Mouse (Mus musculus): Measurements from ENCODE around the gene Muc4. TPM values are rescaled to one million over a fixed set of nuclear protein-coding genes. Genes with fewer than 3 reads are reported as not detected.
A peak's percentile ranks its signal among the peaks of the same experiment; 100 is the strongest.

The Muc4 gene
- 8.7 and 8.8 TPM in 2 replicates for polyA plus RNA-seq (2014; fragmentation: Nextera tagmentation; extraction: Ambion mirVana)

DNA sequence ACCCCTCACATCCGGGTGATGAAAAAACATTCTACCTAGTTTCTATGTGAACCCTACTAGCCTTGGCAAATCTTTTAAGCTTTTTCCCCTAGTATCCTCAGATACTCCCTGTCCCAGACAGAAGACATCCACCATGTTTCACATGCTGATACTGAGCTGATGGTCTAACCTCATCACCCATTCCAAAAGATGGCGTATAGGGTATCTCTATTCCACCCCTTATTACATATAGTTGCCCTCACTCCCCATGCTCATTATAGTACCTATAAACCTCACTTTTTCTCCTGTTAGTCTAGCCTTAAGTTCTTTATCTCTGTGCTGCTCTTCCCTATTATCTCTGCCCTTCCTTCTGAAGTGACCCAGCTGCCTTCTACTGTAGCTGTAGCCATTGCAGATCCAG lies at the start of gene Muc4:
TSS of gene Muc4 (plus strand) at position 301 of the 400 bp plus-strand sequence.
- WGBS, result 91% methylated on average over 2 of the region's 2 CpGs

DNA sequence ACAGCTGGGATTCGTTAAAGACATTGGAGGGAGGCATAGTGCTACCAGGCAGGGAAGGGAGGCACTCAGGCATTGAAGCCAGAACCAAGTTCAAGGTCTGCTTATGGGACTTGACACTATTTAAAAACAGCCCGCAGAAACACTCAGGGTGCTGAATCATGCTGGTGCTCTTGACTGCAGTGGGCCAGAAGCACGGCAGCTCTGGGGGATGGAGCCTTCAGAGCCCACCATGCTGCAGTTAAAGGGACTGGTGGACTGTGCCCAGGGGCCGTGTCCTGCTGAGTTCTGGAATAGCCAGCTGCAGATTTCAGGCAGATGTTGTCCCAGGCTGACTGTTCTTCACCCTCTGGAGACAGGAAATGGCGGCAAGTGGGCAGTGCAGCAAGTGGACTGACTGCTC lies 49.7 kb upstream of the Muc4 start:
- no peak for ATAC-seq (ENCODE audit: insufficient number of reproducible peaks, insufficient read depth, low FRiP score, low read depth)
- Histone ChIP-seq H3K36me3 (ENCODE audit: control insufficient read depth, insufficient read depth, low read length) (peaks cover 15% of the 10 kb centered on the region), H3K27ac (ENCODE audit: low read length) (no peak overlapping the region), H3K4me2 (replicated peaks; ENCODE audit: low read depth, low read length) (no peak overlapping the region), H3K9ac (replicated peaks; ENCODE audit: low read depth, low read length) (no peak overlapping the region), H3K27me3 (ENCODE audit: control insufficient read depth, insufficient read depth, low read length) (no peaks in the 10 kb centered on the region), H3K4me1 (ENCODE audit: control insufficient read depth, insufficient read depth, low read length) (no peaks in the 10 kb centered on the region), H3K4me3 (ENCODE audit: low read depth, low read length) (no peak overlapping the region), H3K9me3 (ENCODE audit: control insufficient read depth, low read depth, low read length) (no peaks in the 10 kb centered on the region)
- WGBS, result 57% methylated on average over 5 of the region's 5 CpGs

More for the DNA sequence above, at the start of gene Muc4:
- Histone ChIP-seq H3K4me1 (ENCODE audit: control insufficient read depth, insufficient read depth, low read length) (no peaks in the 10 kb centered on the region), H3K27me3 (ENCODE audit: control insufficient read depth, insufficient read depth, low read length) (no peaks in the 10 kb centered on the region), H3K27ac (ENCODE audit: low read length) (peak within 1 kb of the TSS; percentile 61; the same call in 1 of the 2 replicates), H3K4me2 (replicated peaks; ENCODE audit: low read depth, low read length) (peak within 1 kb of the TSS; percentile 16; the same call in 1 of the 2 replicates), H3K9ac (replicated peaks; ENCODE audit: low read depth, low read length) (no peak within 1 kb of the TSS), H3K36me3 (ENCODE audit: control insufficient read depth, insufficient read depth, low read length) (no peaks in the 10 kb centered on the region), H3K9me3 (ENCODE audit: control insufficient read depth, low read depth, low read length) (no peaks in the 10 kb centered on the region), H3K4me3 (ENCODE audit: low read depth, low read length) (no peak within 1 kb of the TSS)
- ATAC-seq (ENCODE audit: insufficient number of reproducible peaks, insufficient read depth, low FRiP score, low read depth), result no peak

DNA sequence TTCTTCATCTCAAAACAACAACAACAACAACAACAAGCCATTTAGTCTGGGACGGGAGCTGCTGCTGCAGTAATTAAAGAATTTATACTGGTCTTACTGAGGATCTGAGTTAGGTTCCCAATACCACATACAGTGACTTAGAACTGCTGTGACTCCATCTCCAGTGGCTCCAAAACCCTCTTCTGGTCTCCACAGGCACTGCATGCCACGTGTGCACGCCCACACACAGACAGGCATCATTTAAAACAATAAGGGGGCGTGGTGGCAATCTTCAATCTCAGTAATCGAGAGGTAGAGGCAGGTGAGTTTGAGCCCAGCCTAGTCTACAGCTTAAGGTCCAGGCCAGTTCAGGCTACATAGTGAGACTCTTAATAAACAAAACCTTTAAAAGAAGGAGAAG lies 48.5 kb upstream of the Muc4 start:
- H3K9me3 ChIP-seq (ENCODE audit: control insufficient read depth, low read depth, low read length), result no peaks in the 10 kb centered on the region
- H3K4me1 ChIP-seq (ENCODE audit: control insufficient read depth, insufficient read depth, low read length), result no peaks in the 10 kb centered on the region
- H3K9ac ChIP-seq (replicated peaks; ENCODE audit: low read depth, low read length), result no peak overlapping the region
- H3K27ac ChIP-seq (ENCODE audit: low read length), result no peak overlapping the region
- H3K36me3 ChIP-seq (ENCODE audit: control insufficient read depth, insufficient read depth, low read length), result peaks cover 10% of the 10 kb centered on the region
- H3K4me3 ChIP-seq (ENCODE audit: low read depth, low read length), result no peak overlapping the region
- WGBS, result 76% methylated on average over 5 of the region's 5 CpGs
- ATAC-seq (ENCODE audit: insufficient number of reproducible peaks, insufficient read depth, low FRiP score, low read depth), result no peak
- no peak overlapping the region for H3K4me2 ChIP-seq (replicated peaks; ENCODE audit: low read depth, low read length)
- H3K27me3 ChIP-seq (ENCODE audit: control insufficient read depth, insufficient read depth, low read length), result no peaks in the 10 kb centered on the region

DNA sequence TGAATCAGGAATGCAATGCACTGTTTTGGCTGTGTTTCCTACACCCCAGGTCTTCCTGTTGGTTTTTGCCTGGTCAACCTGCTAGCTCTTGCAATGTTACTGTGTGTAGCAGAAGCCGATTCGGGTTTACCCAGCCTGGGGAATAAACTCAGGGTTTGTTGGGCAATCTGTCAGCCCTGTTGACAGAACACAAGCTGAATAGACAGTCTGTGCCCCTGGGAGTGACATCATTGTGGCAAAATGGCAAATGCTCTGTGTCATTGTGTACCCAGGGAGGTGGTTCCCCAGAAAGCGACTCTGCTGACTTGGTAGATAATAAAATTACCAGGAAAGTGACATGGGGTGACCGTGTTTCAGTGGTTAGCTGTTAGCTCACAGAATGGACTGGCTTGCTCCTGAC lies 46.9 kb upstream of the Muc4 start:
- H3K9ac ChIP-seq (replicated peaks; ENCODE audit: low read depth, low read length), result no peak overlapping the region
- WGBS, result 45% methylated on average over 4 of the region's 4 CpGs
- H3K9me3 ChIP-seq (ENCODE audit: control insufficient read depth, low read depth, low read length), result no peaks in the 10 kb centered on the region
- no peak overlapping the region for H3K27ac ChIP-seq (ENCODE audit: low read length)
- no peak for ATAC-seq (ENCODE audit: insufficient number of reproducible peaks, insufficient read depth, low FRiP score, low read depth)
- H3K4me3 ChIP-seq (ENCODE audit: low read depth, low read length), result no peak overlapping the region
- H3K4me2 ChIP-seq (replicated peaks; ENCODE audit: low read depth, low read length), result no peak overlapping the region
- H3K36me3 ChIP-seq (ENCODE audit: control insufficient read depth, insufficient read depth, low read length), result no peaks in the 10 kb centered on the region
- H3K4me1 ChIP-seq (ENCODE audit: control insufficient read depth, insufficient read depth, low read length), result no peaks in the 10 kb centered on the region
- no peaks in the 10 kb centered on the region for H3K27me3 ChIP-seq (ENCODE audit: control insufficient read depth, insufficient read depth, low read length)

DNA sequence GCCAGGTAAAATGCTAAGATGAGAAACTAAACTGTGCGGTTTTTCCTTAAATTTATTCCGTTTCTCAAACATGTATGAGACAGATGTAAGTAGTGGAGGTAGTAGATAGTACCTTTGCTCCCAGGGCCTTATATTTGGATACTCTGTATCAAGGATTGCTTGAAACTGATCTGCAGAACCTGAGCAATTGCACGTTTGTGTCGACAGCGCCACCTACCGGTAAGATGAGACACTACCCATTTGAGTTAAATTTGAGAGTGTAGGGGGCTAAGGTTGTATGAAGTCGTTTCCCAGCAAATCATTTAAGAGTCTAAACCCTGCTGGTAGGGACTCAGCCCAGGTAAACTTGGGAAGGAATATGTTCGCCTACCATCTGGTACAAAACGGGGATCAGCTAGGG lies 46.2 kb upstream of the Muc4 start:
- WGBS, result 5% methylated on average over 9 of the region's 9 CpGs
- Histone ChIP-seq H3K4me1 (ENCODE audit: control insufficient read depth, insufficient read depth, low read length) (no peaks in the 10 kb centered on the region), H3K4me3 (ENCODE audit: low read depth, low read length) (no peak overlapping the region), H3K36me3 (ENCODE audit: control insufficient read depth, insufficient read depth, low read length) (no peaks in the 10 kb centered on the region), H3K9ac (replicated peaks; ENCODE audit: low read depth, low read length) (no peak overlapping the region), H3K27me3 (ENCODE audit: control insufficient read depth, insufficient read depth, low read length) (no peaks in the 10 kb centered on the region), H3K27ac (ENCODE audit: low read length) (no peak overlapping the region), H3K9me3 (ENCODE audit: control insufficient read depth, low read depth, low read length) (no peaks in the 10 kb centered on the region), H3K4me2 (replicated peaks; ENCODE audit: low read depth, low read length) (no peak overlapping the region)
- peak; percentile 21; the same call in 1 of the 2 replicates for ATAC-seq (ENCODE audit: insufficient number of reproducible peaks, insufficient read depth, low FRiP score, low read depth)

DNA sequence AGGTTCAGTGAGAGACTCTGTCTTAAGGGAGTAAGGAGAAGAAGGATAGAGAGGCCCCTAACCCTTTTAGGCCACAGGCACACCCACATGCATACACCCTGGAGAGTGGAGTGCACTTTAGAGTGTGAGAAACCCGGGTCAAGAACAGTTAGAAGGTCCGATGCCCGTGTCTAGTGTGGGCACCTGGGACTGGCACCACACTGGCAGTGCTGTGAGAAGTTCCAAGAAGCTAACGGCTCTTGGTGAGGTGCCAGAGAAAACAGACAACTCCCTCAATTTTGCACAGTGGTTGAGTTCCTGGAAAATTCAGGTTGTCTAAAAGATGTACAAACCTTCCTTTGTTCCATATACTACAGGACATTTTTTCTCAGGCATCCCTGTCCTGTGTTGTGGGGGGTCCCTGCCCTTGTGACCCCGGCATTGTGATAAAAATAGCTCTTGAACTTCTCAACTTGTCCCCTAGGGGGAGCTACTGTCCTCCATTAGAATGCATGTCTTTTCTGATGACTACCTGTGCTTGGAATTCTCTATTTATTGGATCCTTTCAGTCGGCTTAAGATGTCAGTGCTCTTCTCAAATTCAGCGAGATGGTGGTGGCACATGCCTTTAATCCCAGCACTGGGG lies 38.7 kb upstream of the Muc4 start:
- H3K36me3 ChIP-seq (ENCODE audit: control insufficient read depth, insufficient read depth, low read length), result no peaks in the 10 kb centered on the region

DNA sequence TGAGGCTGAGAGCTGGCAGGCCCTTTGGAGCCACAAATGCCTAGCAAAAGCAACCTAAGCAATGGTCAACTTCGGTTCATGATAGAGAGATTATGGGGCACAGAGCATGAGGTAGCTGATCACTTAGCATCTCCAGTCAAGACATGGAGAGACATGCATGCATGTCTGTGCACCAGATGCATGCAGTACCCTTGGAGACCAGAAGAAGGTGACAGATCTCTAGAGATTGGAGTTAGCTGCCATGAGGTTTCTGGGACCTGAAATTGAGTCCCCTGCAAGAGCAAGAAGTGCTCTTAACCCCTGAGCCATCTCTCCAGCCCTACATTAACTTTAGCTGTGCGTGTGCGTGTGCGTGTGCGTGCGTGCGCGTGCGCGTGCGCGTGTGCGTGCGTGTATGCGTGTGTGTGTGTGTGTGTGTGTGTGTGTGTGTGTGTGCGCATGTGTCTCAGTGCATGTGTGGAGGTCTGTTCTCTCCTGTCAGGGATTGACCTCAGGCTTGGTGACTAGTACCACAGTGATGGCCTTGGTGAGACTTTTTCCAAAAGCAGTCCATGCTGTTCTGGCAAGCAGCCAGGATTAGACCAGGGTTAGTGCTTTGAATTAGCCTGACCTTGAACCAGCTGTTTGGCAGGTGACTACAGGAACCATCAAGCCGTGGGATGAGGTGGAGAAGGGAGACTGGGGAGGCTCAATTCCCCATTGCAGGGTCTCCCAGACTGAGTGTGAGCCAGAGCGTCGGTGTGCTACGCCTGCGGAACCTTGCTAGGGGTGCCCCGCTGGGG lies 37.8 kb upstream of the Muc4 start:
- Histone ChIP-seq H3K4me3 (ENCODE audit: low read depth, low read length) (no peak overlapping the region), H3K27me3 (ENCODE audit: control insufficient read depth, insufficient read depth, low read length) (no peaks in the 10 kb centered on the region), H3K4me2 (replicated peaks; ENCODE audit: low read depth, low read length) (no peak overlapping the region), H3K4me1 (ENCODE audit: control insufficient read depth, insufficient read depth, low read length) (no peaks in the 10 kb centered on the region), H3K36me3 (ENCODE audit: control insufficient read depth, insufficient read depth, low read length) (no peaks in the 10 kb centered on the region), H3K9ac (replicated peaks; ENCODE audit: low read depth, low read length) (no peak overlapping the region), H3K9me3 (ENCODE audit: control insufficient read depth, low read depth, low read length) (no peaks in the 10 kb centered on the region), H3K27ac (ENCODE audit: low read length) (no peak overlapping the region)
- WGBS, result 91% methylated on average over 22 of the region's 22 CpGs
- 0 out of 2 replicates have a peak, but pooled peaks have one; percentile 28 for ATAC-seq (ENCODE audit: insufficient number of reproducible peaks, insufficient read depth, low FRiP score, low read depth)

More for the DNA sequence above, 38.7 kb upstream of the Muc4 start:
- 48% methylated on average over 7 of the region's 7 CpGs for WGBS
- H3K4me1 ChIP-seq (ENCODE audit: control insufficient read depth, insufficient read depth, low read length), result no peaks in the 10 kb centered on the region
- no peak overlapping the region for H3K4me3 ChIP-seq (ENCODE audit: low read depth, low read length)
- H3K4me2 ChIP-seq (replicated peaks; ENCODE audit: low read depth, low read length), result no peak overlapping the region
- no peak overlapping the region for H3K9ac ChIP-seq (replicated peaks; ENCODE audit: low read depth, low read length)
- ATAC-seq (ENCODE audit: insufficient number of reproducible peaks, insufficient read depth, low FRiP score, low read depth), result no peak
- no peaks in the 10 kb centered on the region for H3K9me3 ChIP-seq (ENCODE audit: control insufficient read depth, low read depth, low read length)
- H3K27ac ChIP-seq (ENCODE audit: low read length), result no peak overlapping the region
- no peaks in the 10 kb centered on the region for H3K27me3 ChIP-seq (ENCODE audit: control insufficient read depth, insufficient read depth, low read length)

DNA sequence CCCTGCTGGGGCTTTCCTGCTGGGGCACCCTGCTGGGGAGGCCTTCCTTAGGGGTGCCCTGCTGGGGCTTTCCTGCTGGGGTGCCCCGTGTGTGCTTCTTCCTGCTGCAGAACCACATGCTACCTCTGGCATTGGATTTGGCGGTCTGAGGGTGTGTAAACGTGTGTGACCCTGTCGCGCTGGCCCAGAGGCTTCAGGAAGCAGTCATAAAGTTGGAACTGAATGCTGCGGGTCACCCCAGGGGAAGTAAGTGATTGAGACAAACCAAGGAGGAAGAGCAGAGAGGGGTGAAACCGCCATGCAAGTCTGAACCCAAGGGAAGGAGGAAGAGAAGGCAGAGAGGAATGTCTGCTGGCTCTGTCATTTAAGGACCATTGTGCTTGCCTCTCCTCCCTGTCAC lies 37.1 kb upstream of the Muc4 start:
- WGBS, result 46% methylated on average over 7 of the region's 7 CpGs
- Histone ChIP-seq H3K9ac (replicated peaks; ENCODE audit: low read depth, low read length) (no peak overlapping the region), H3K4me2 (replicated peaks; ENCODE audit: low read depth, low read length) (no peak overlapping the region), H3K27me3 (ENCODE audit: control insufficient read depth, insufficient read depth, low read length) (no peaks in the 10 kb centered on the region), H3K9me3 (ENCODE audit: control insufficient read depth, low read depth, low read length) (no peaks in the 10 kb centered on the region), H3K36me3 (ENCODE audit: control insufficient read depth, insufficient read depth, low read length) (no peaks in the 10 kb centered on the region), H3K4me3 (ENCODE audit: low read depth, low read length) (no peak overlapping the region), H3K4me1 (ENCODE audit: control insufficient read depth, insufficient read depth, low read length) (peaks cover 3% of the 10 kb centered on the region; the same call in 1 of the 2 replicates), H3K27ac (ENCODE audit: low read length) (no peak overlapping the region)
- 0 out of 2 replicates have a peak, but pooled peaks have one; percentile 18 for ATAC-seq (ENCODE audit: insufficient number of reproducible peaks, insufficient read depth, low FRiP score, low read depth)

All from stomach, embryonic 14.5 days (tissue).